Mouse (Mus musculus) kidney, adult 2 months (tissue): ENCODE results near the gene Slc44a5.

Experiments
- CTCF ChIP-seq: fragments of 200-500 bp; conservative IDR thresholded peaks from 2 replicates; pipeline ENCODE4 v1.5.1; 2011; ENCODE audit warnings: low read depth, mild to moderate bottlenecking, control low read depth, low read length, moderate library complexity, mixed read lengths; ENCODE audit not compliant: insufficient read depth, insufficient read length
- POLR2A ChIP-seq: fragments of 200-500 bp; IDR thresholded peaks from one replicate; pipeline ENCODE4 v1.6.1; 2011; ENCODE audit warnings: low read depth, low read length, control low read depth

DNA sequence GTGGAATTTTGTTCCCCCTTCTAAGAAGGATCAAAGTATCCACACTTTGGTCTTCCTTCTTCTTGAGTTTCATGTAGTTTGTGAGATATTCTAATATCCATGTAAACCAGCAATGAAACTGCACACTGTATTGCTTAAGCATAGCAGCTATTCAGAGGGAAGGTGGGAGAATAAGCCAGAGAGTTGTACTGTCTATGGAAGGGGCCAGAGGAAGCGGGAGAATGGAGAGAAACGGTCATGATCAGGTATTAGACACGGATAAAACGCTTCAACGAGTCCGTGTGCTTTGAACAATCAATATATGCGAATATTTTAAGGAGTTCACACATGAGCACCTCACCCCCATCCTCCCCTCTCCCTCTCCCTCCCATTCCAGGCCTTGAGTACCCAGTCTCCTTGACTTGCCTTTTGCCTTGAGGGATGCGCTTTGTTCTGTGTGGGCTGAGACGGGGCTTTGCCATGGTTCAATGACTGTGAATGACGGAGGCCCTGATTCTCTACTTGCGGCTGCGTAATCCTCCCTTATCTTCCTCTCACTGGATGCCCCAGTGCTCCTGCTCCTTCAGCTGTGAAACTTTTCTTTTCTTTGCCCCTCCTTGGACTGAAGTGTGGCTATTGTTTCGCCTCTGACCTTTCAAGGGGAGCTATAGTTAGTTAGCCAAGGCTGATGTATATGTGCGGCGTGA lies 151.8 kb downstream of the Slc44a5 start:
- TF ChIP-seq POLR2A (no peak), CTCF (no peak)
